Comparison of ENCODE assay signal across 23 mouse cellular contexts in the genomic region with DNA sequence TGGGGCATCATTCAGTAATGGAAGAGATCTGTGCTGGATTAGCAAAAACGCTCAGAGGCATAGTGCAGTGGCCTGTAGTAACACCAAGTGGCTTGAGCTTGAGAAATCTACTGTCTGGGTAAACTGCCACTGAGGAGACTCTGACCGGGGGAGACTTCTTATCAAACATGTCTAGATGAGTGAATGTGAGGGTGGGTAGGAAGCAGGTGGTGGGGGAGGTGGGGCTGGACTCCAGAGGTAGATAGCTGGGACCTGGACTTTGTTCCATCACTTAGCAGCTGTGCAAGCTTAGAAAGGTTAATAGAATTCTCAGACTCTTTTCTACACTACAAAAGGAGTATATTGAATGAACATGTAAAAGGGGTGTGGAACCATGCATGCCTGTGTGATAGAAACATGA. TPM values are rescaled to one million over a fixed set of nuclear protein-coding genes. Genes with fewer than 3 reads are reported as not detected.
"Had no signal": no experiment of that assay in that cellular context is flagged by ENCODE, and none has a peak within 500 bp of the region (broad histone marks: within the 10 kb centered on the region; RNA-seq: fewer than 3 reads in every experiment).

No protein-coding gene starts in this region.

- H3K9ac ChIP-seq: forebrain, postnatal 0 days; heart, embryonic 12.5 days; hindbrain, embryonic 15.5 days; limb, embryonic 13.5 days; limb, embryonic 15.5 days; liver, embryonic 12.5 days; liver, embryonic 14.5 days had no signal

- DNase-seq: forebrain, postnatal 0 days; gastrocnemius, postnatal 14 days; gastrocnemius, postnatal 36 days; heart, adult 18-20 months; heart, postnatal 10 days; kidney, adult 18-20 months; kidney, adult 8-10 months; kidney, postnatal 10 days; kidney, postnatal 25 days; kidney, postnatal 4 days; layer of hippocampus, adult 9-11 months; layer of hippocampus, postnatal 36 days; left cerebral cortex, postnatal 4 days had no signal

- ATAC-seq: forebrain, postnatal 0 days; hindbrain, postnatal 0 days; liver, embryonic 12.5 days had no signal

- H3K4me2 ChIP-seq: heart, embryonic 12.5 days; hindbrain, embryonic 15.5 days; limb, embryonic 13.5 days; limb, embryonic 15.5 days; liver, embryonic 12.5 days had no signal

- H3K4me3 ChIP-seq: heart, embryonic 10.5 days; heart, embryonic 12.5 days; hindbrain, embryonic 15.5 days; limb, embryonic 13.5 days; limb, embryonic 15.5 days; liver, embryonic 12.5 days had no signal

- H3K4me1 ChIP-seq: heart, embryonic 10.5 days; heart, embryonic 12.5 days; hindbrain, embryonic 15.5 days; limb, embryonic 13.5 days; limb, embryonic 15.5 days; liver, embryonic 12.5 days had no signal

- H3K27me3 ChIP-seq: hindbrain, embryonic 15.5 days; limb, embryonic 13.5 days; limb, embryonic 15.5 days had no signal

- H3K27ac ChIP-seq: heart, embryonic 10.5 days; hindbrain, embryonic 15.5 days; hindbrain, postnatal 0 days; limb, embryonic 13.5 days; limb, embryonic 15.5 days; liver, embryonic 12.5 days; liver, embryonic 14.5 days had no signal

- H3K9me3 ChIP-seq: heart, embryonic 10.5 days; hindbrain, embryonic 15.5 days; limb, embryonic 13.5 days; limb, embryonic 15.5 days; liver, embryonic 12.5 days had no signal

- H3K36me3 ChIP-seq: heart, embryonic 10.5 days; heart, embryonic 12.5 days; limb, embryonic 13.5 days; limb, embryonic 15.5 days; liver, embryonic 12.5 days had no signal

RNA-seq across cellular contexts. Expression of a gene that starts 21.3 kb away (rescaled TPM):
- total RNA-seq: gastrocnemius, adult 18-20 months; gastrocnemius, postnatal 14 days; gastrocnemius, postnatal 36 days; hematopoietic stem cell, adult 5-6 weeks had no signal
